Mouse (Mus musculus): Measurements from ENCODE around the gene Golim4. TPM values are rescaled to one million over a fixed set of nuclear protein-coding genes. Genes with fewer than 3 reads are reported as not detected.
"Not testable (repeated sequence)": the region's sequence is repeated elsewhere in the genome, so short reads cannot be mapped to it uniquely, and the experiment has no call there.

Gene Golim4
- 34.5 and 40.2 TPM in 2 replicates for polyA plus RNA-seq (2015; fragmentation: Nextera tagmentation; extraction: Ambion mirVana)

- WGBS: under 1% methylated on average over 52 of the region's 53 CpGs
- Histone ChIP-seq H3K4me1 (ENCODE audit: control insufficient read depth, insufficient read depth, low read length) (peaks cover 27% of the 10 kb centered on the region), H3K4me3 (ENCODE audit: low read length) (peak within 1 kb of the TSS; percentile 81), H3K36me3 (ENCODE audit: control insufficient read depth, insufficient read depth, low read length) (no peaks in the 10 kb centered on the region), H3K9ac (ENCODE audit: low read depth, low read length) (peak within 1 kb of the TSS; percentile 82), H3K4me2 (ENCODE audit: low read depth, low read length) (peak within 1 kb of the TSS; percentile 74), H3K9me3 (ENCODE audit: control insufficient read depth, low read length) (no peaks in the 10 kb centered on the region), H3K27ac (ENCODE audit: low read length) (peak within 1 kb of the TSS; percentile 91), H3K27me3 (replicated peaks; ENCODE audit: control insufficient read depth, insufficient read depth, low read length) (no peaks in the 10 kb centered on the region)
- ATAC-seq: peak; percentile 98
These were observed at the start of gene Golim4 for GRCm38 (mm10) chr3:75956551-75957302. Gene Golim4, minus strand, starts transcription at chr3:75956949.

GRCm38 (mm10) chr3:76005621-76006020 lies 48.9 kb upstream of the Golim4 start:
- no peak overlapping the region for H3K4me2 ChIP-seq (ENCODE audit: low read depth, low read length)
- 71% methylated on average over 5 of the region's 5 CpGs for WGBS
- ATAC-seq: no peak
- H3K36me3 ChIP-seq (ENCODE audit: control insufficient read depth, insufficient read depth, low read length): no peaks in the 10 kb centered on the region
- no peak overlapping the region for H3K27ac ChIP-seq (ENCODE audit: low read length)
- H3K9ac ChIP-seq (ENCODE audit: low read depth, low read length): no peak overlapping the region
- H3K4me1 ChIP-seq (ENCODE audit: control insufficient read depth, insufficient read depth, low read length): no peaks in the 10 kb centered on the region
- no peaks in the 10 kb centered on the region; the same call in 1 of the 2 replicates for H3K9me3 ChIP-seq (ENCODE audit: control insufficient read depth, low read length)
- H3K27me3 ChIP-seq (replicated peaks; ENCODE audit: control insufficient read depth, insufficient read depth, low read length): no peaks in the 10 kb centered on the region
- no peak overlapping the region for H3K4me3 ChIP-seq (ENCODE audit: low read length)

GRCm38 (mm10) chr3:76001156-76001555 lies 44.4 kb upstream of the Golim4 start:
- Histone ChIP-seq H3K9ac (ENCODE audit: low read depth, low read length) (no peak overlapping the region), H3K27me3 (replicated peaks; ENCODE audit: control insufficient read depth, insufficient read depth, low read length) (no peaks in the 10 kb centered on the region), H3K27ac (ENCODE audit: low read length) (no peak overlapping the region), H3K9me3 (ENCODE audit: control insufficient read depth, low read length) (no peaks in the 10 kb centered on the region; the same call in 1 of the 2 replicates), H3K4me1 (ENCODE audit: control insufficient read depth, insufficient read depth, low read length) (no peaks in the 10 kb centered on the region), H3K4me2 (ENCODE audit: low read depth, low read length) (no peak overlapping the region), H3K4me3 (ENCODE audit: low read length) (no peak overlapping the region), H3K36me3 (ENCODE audit: control insufficient read depth, insufficient read depth, low read length) (no peaks in the 10 kb centered on the region)
- ATAC-seq: peak; percentile 75
- WGBS: 45% methylated on average over 4 of the region's 4 CpGs

- 46% methylated on average over 2 of the region's 2 CpGs for WGBS
- no peak overlapping the region for H3K27ac ChIP-seq (ENCODE audit: low read length)
- no peak for ATAC-seq
- no peaks in the 10 kb centered on the region for H3K4me1 ChIP-seq (ENCODE audit: control insufficient read depth, insufficient read depth, low read length)
- no peaks in the 10 kb centered on the region for H3K27me3 ChIP-seq (replicated peaks; ENCODE audit: control insufficient read depth, insufficient read depth, low read length)
- H3K9ac ChIP-seq (ENCODE audit: low read depth, low read length): no peak overlapping the region
- no peak overlapping the region for H3K4me2 ChIP-seq (ENCODE audit: low read depth, low read length)
- H3K36me3 ChIP-seq (ENCODE audit: control insufficient read depth, insufficient read depth, low read length): no peaks in the 10 kb centered on the region
- H3K9me3 ChIP-seq (ENCODE audit: control insufficient read depth, low read length): no peaks in the 10 kb centered on the region; the same call in 1 of the 2 replicates
- H3K4me3 ChIP-seq (ENCODE audit: low read length): no peak overlapping the region
These were observed 43.7 kb upstream of the Golim4 start for GRCm38 (mm10) chr3:76000481-76000880.

GRCm38 (mm10) chr3:75981031-75981750 lies 24.4 kb upstream of the Golim4 start:
- not testable (repeated sequence) for H3K4me1 ChIP-seq (ENCODE audit: control insufficient read depth, insufficient read depth, low read length); H3K36me3 ChIP-seq (ENCODE audit: control insufficient read depth, insufficient read depth, low read length); H3K9ac ChIP-seq (ENCODE audit: low read depth, low read length); H3K27ac ChIP-seq (ENCODE audit: low read length); H3K4me3 ChIP-seq (ENCODE audit: low read length); H3K9me3 ChIP-seq (ENCODE audit: control insufficient read depth, low read length); H3K27me3 ChIP-seq (replicated peaks; ENCODE audit: control insufficient read depth, insufficient read depth, low read length); ATAC-seq; H3K4me2 ChIP-seq (ENCODE audit: low read depth, low read length)
- WGBS: 83% methylated on average over 2 of the region's 2 CpGs

- H3K27ac ChIP-seq (ENCODE audit: low read length); H3K27me3 ChIP-seq (replicated peaks; ENCODE audit: control insufficient read depth, insufficient read depth, low read length); H3K9me3 ChIP-seq (ENCODE audit: control insufficient read depth, low read length); H3K4me1 ChIP-seq (ENCODE audit: control insufficient read depth, insufficient read depth, low read length); H3K4me2 ChIP-seq (ENCODE audit: low read depth, low read length); ATAC-seq; H3K36me3 ChIP-seq (ENCODE audit: control insufficient read depth, insufficient read depth, low read length); H3K9ac ChIP-seq (ENCODE audit: low read depth, low read length); H3K4me3 ChIP-seq (ENCODE audit: low read length): not testable (repeated sequence)
- 90% methylated on average over 2 of the region's 2 CpGs for WGBS
These were observed 6.3 kb upstream of the Golim4 start for GRCm38 (mm10) chr3:75962784-75963772.

- H3K4me2 ChIP-seq (ENCODE audit: low read depth, low read length): peak overlapping the region; percentile 74
- H3K36me3 ChIP-seq (ENCODE audit: control insufficient read depth, insufficient read depth, low read length): no peaks in the 10 kb centered on the region; the same call in 1 of the 2 replicates
- H3K4me1 ChIP-seq (ENCODE audit: control insufficient read depth, insufficient read depth, low read length): peaks cover 28% of the 10 kb centered on the region
- H3K9me3 ChIP-seq (ENCODE audit: control insufficient read depth, low read length): no peaks in the 10 kb centered on the region
- peak overlapping the region; percentile 81 for H3K4me3 ChIP-seq (ENCODE audit: low read length)
- peak; percentile 4 for ATAC-seq
- under 1% methylated on average over 47 of the region's 47 CpGs for WGBS
- H3K9ac ChIP-seq (ENCODE audit: low read depth, low read length): peak overlapping the region; percentile 82
- peak overlapping the region; percentile 91 for H3K27ac ChIP-seq (ENCODE audit: low read length)
- H3K27me3 ChIP-seq (replicated peaks; ENCODE audit: control insufficient read depth, insufficient read depth, low read length): no peaks in the 10 kb centered on the region
These were observed 873 bp downstream of the Golim4 start for GRCm38 (mm10) chr3:75955661-75956491.

GRCm38 (mm10) chr3:75954185-75954584 lies 2.6 kb downstream of the Golim4 start:
- H3K4me2 ChIP-seq (ENCODE audit: low read depth, low read length): peak overlapping the region; percentile 37
- peaks cover 30% of the 10 kb centered on the region for H3K4me1 ChIP-seq (ENCODE audit: control insufficient read depth, insufficient read depth, low read length)
- WGBS: 51% methylated on average over 3 of the region's 3 CpGs
- no peaks in the 10 kb centered on the region for H3K9me3 ChIP-seq (ENCODE audit: control insufficient read depth, low read length)
- no peak overlapping the region for H3K27ac ChIP-seq (ENCODE audit: low read length)
- no peaks in the 10 kb centered on the region; the same call in 1 of the 2 replicates for H3K36me3 ChIP-seq (ENCODE audit: control insufficient read depth, insufficient read depth, low read length)
- H3K27me3 ChIP-seq (replicated peaks; ENCODE audit: control insufficient read depth, insufficient read depth, low read length): no peaks in the 10 kb centered on the region
- H3K9ac ChIP-seq (ENCODE audit: low read depth, low read length): no peak overlapping the region
- peak overlapping the region; percentile 20; the same call in 1 of the 2 replicates for H3K4me3 ChIP-seq (ENCODE audit: low read length)
- no peak for ATAC-seq

All from intestine, embryonic 16.5 days (tissue).